Mouse (Mus musculus) right cerebral cortex, postnatal 4 days (tissue): ENCODE results near the gene Asb9.

ENCODE experiments used
- DNase-seq: peaks from one replicate; pipeline ENCODE4 v3.0.0-alpha.2; 2022

Asb9 gene

DNA sequence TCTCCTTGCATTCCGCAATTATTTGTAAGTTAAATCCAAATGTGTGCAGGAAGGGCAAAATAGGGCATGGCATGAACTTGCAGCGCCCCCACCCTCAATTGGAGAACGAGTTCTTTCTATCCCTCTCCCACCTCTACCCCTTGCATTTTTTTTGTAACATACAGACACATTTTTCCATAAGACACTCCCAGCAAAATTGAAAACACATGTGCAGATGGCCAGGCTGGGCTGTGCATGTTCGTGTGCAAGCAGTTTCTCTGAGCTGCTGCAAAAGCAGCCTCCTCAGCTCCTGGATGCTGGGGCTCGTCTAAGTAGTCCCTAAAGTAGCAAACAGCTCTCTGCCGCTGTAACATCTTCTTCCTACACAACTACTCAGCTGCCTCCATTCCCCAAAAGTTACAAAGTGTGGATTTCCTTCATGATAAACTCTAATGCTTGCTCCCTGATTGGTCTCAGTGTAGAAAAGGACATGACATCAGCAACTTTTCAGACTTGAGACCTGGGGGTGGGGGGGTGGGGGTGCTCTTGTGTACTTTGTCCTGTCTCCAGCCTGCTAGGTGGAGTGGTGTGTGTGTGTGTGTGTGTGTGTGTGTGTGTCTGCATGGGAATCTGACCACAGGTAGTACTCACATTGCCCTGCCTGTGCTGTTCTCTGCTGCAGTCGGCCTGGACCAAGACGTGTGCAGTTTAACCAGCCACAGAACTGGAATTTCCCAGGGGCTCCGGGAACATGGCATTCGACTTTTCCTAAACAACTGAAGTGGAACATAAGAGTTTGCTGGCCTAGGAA, at the start of gene Asb9:
Gene Asb9 (plus strand): TSS at position 619 of the 790 bp plus-strand sequence.
- DNase-seq = no peak

DNA sequence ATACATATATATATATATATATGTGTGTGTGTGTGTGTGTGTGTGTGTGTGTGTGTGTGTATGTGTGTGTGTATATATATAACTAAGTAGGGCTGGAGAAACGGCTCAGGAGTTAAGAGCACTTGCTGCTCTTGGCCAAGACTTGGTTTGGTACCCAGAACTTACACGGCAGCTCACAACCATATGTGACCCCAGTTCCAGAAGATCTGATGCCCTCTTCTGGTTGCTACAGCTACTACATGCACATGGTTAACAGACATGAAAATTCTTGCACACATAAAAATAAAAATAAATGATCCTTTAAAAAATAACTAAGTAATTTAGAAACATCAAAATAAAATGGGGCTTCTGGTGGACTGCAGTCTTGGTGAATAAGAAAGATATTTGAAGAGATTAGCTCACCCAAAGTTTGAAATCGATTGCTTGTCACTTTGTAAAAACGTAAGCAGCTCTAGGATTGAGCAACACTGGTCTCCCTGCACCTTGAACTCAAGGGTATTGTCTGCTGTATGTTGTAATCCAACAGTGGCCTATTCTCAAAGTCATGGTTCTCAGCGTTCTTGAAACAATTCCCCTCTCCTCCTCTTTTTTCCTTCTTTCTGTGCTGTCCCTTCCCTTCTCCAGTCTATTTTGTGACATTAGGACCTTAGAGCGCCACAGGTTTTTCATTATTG, 46.8 kb upstream of the Asb9 start:
- no peak for DNase-seq

DNA sequence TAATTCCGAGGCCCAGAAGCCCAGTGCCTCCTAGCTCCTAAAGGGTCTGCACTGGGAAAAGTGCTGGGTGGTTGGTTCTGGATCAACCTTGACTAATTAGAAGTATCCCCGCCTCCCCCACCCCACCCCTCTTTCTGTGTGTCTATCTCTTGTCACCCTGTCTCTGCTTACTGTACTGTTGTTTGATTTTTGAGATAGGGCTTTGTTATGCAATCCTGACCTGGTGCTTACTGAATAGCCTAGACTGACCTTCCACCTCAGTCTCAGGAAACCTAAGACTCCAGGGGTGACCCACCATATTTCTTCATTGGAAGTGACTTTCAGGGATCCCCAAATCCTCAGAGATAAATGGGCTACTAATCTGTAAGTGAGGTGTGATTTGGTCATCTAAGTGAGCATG, 3.9 kb upstream of the Asb9 start:
- DNase-seq = no peak

DNA sequence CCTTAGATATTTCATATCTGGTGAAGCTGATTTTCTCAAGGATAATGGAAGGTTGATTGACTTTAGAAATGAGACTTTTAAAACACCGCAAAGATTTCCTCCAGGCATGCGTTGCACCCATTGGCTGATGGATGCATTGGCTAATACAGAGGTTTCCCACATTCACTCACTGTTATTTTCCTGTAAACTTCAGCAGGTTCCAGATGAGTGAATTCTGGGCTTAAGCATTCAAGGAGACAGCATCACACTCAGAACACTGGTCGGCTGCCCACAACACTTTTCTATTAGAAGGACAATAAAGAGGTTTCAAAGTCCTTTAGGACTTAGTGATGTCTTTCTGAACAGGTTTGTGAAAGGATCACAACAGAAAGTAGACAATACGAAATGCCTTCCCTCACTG, 941 bp downstream of the Asb9 start:
- no peak for DNase-seq

DNA sequence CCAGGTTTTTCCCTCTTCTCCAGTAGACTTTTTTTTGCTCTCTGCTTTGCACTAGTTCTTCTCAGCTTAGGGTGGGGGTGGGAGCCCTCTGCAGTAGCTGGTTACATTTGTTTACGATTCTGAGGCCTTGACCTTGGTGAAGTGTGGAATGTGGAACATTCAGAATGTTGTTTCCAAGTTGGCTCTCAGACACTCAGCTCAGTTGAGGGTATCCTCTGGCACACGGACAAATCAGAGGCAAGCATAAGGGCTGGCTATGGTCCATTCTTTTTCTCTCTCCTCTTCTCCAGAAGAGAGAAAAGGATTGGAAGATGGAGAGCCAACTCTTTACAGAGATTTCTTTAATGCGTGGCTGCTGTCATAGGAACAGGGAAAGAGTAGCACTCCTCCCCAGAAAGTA, 2.6 kb downstream of the Asb9 start:
- DNase-seq = no peak

DNA sequence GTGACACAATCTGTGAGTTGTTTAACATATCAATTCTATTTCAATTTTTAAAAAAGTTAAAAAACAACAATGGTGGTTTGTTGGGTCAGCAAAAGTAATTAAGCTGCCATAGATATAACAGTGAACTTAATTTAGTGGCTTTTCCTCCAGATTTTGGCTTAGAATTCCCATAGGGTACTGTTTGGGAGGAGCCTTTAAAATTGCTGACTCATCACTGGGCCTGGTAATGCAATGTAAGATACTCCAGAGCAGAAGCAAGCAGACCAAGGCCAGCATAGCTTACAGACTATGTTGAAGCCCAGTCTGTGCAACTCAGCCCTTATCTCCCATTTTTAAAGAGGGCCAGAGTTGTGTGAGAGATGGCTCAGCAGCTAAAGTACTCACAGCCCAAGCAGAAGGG, 16.0 kb downstream of the Asb9 start:
- no peak for DNase-seq

DNA sequence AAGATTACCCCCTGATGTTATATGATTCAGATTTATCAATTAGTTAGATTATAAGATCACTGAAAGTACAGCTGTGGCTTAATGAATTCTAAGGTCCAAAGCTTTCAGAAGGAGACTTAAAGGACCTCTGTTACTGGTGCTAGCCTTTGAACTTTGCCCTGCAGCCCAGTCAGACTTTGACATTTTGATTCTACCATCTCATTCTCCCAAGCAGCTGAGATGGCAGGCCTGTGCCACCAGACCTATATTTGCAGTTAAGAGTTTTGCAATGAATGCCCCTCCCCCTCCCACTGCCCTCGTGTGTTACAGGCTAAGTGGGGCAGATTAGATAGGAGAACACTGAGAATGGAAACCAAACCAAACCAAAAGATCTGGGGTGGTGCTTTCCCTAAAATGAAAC, 20.4 kb downstream of the Asb9 start:
- no peak for DNase-seq

DNA sequence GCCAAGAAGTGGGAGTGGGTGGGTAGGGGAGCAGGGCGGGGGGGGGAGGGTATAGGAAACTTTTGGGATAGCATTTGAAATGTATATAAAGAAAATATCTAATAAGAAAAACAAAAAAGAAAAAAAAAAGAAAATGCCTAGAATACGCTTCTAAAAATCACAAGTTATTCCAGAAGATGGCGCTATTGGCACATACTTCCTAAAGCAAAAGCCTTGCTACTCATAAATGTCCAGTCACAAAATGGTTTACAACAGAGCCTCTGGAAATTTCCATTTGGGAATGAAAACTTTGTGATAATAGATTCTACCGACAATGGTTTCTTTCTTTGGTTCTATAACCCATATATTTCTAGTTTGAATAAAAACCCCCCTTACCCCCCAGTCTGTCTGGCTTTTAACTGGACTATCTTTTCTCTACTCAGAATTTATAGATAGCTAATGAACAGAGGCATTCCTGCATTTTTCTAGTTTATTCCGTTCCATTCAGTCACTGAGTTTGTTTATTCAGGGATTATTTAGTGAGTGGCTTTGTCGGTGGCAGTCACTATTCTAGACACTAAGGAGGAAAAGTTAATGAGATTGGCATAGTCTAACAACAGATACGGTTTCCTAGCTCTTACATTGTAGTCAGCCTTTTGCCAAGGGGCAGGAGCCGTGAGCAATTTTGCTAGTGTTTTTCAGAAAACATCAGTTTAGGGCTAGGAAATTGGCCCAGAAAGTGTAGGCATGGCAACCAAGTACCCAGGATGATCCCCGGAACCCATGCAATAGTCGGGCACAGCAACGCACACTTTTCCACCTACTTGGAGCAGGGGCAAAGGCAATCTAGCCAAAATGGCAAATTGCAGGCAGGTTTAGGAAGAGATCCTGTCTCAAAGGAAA, 35.5 kb downstream of the Asb9 start:
- no peak for DNase-seq

DNA sequence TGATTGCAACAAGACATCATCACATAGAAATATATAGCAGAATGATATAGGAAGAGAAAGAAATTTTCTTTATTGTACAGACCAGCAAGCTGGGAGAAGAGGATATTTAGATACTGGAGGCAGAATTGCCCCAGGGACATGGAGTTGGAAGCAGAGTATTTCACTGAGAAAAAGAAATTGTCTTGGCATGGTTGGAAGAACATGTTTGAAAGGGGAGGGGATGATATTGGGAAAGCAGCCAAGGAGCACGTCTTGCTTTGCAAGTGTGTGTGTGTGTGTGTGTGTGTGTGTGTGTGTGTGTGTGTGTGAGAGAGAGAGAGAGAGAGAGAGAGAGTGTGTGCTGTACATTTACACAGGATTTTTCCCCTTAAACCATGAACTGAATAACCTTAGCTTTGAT, 64.1 kb downstream of the Asb9 start:
- DNase-seq = no peak

DNA sequence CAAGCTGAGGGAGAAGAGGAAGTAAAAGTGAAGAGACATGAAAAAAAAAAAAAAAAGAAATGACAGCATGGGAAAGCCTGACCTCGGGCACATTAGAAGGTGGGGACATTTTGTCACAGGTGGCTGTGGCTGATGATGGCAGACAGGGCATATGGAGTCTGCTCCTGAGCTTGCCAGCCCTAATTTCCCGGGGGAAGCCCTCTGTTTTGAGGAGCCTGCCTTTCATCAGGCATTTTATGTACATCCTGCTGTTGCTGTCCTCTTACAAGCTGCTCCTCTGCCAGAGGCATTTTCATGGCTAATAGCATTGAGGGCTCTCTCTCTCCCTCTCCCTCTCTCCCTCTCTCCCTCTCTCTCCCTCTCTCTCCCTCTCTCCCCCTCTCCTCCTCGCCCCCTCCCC, 70.8 kb downstream of the Asb9 start:
- DNase-seq = no peak
